Mouse (Mus musculus) C2C12 (cell line): ENCODE data around the gene Wdr61.

Source experiments
- CEBPB ChIP-seq: IDR thresholded peaks from one replicate; pipeline ENCODE4 v1.6.1; 2011; ENCODE audit warnings: low read depth, mild to moderate bottlenecking, control low read depth, moderate library complexity
- CTCF ChIP-seq: IDR thresholded peaks from one replicate; pipeline ENCODE4 v1.5.1; 2011; ENCODE audit not compliant: control insufficient read depth, insufficient read depth, insufficient read length
- MAX ChIP-seq: IDR thresholded peaks from one replicate; pipeline ENCODE4 v1.6.1; 2011; ENCODE audit warnings: mild to moderate bottlenecking, control low read depth
- MYOG ChIP-seq: IDR thresholded peaks from one replicate; pipeline ENCODE4 v1.6.1; 2011; ENCODE audit not compliant: control insufficient read depth, insufficient read length; ENCODE audit errors: extremely low read depth
- USF1 ChIP-seq: IDR thresholded peaks from one replicate; pipeline ENCODE4 v1.6.1; 2011; ENCODE audit warnings: low read depth, mild to moderate bottlenecking, control low read depth, moderate library complexity

DNA sequence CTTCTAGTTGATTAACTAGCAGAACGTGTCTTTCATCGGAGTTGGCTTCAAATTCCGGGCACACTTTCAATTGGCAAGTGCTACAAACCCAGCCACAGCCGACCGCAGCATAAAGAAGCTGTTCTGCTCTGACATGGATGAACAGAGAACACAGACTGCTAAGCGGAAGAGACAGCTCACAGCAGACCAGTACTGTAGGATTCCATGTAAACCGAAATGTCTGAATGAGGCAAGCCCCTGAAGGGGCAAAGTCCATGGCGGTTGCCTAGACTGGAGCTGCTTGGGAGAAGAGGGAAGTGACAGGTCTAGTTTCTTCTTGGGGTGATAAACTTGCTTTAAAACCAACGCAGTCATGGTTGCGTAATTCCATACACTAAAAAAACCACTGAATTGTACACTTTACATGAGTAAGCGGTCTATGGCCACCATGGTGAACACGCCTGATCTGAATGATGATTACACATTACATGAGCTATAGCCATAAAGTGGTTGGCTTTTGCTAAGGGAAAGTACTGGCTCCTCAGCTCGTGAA lies 42.2 kb upstream of the Wdr61 start:
- TF ChIP-seq CTCF (no peak), CEBPB (peak; percentile 28), USF1 (no peak), MAX (no peak), MYOG (no peak)
